Mouse (Mus musculus) intestine, embryonic 14.5 days (tissue): ENCODE data around the gene Zfp42. TPM values are rescaled to one million over a fixed set of nuclear protein-coding genes. Genes with fewer than 3 reads are reported as not detected.

Experiments used
- polyA plus RNA-seq: library from polyadenylated mRNA; unstranded; fragments of >200 nt; fragmentation: Nextera tagmentation; extraction: Ambion mirVana; gene quantifications from 2 replicates; pipeline ENCODE4 v1.2.1, GENCODE M21; 2014

Zfp42 gene
- polyA plus RNA-seq, 1 experiment from 2014 or later: 0.16 TPM

Other genes with a start within 250 kb of the Zfp42 start
- gene Triml1, start 165.5 kb downstream of the Zfp42 start, polyA plus RNA-seq: not detected in 2 replicates
- gene Triml2, start 126.4 kb downstream of the Zfp42 start, polyA plus RNA-seq: not detected in 2 replicates
- not detected in 2 replicates for gene Adam26b, start 221.1 kb upstream of the Zfp42 start, polyA plus RNA-seq